Mouse (Mus musculus) stomach, postnatal 0 days (tissue): ENCODE results near the gene Tmem41b. TPM values are rescaled to one million over a fixed set of nuclear protein-coding genes. Genes with fewer than 3 reads are reported as not detected.
A peak's percentile ranks its signal among the peaks of the same experiment; 100 is the strongest.
"Not testable (repeated sequence)": the region's sequence is repeated elsewhere in the genome, so short reads cannot be mapped to it uniquely, and the experiment has no call there.

Source experiments
- ATAC-seq: fragments of 200-750 bp; cut with Nextera tagmentation; 2 replicates; pipeline ENCODE4 v1.8.0; 2017; ENCODE audit not compliant: low FRiP score, low TSS enrichment
- DNase-seq: peaks from one replicate; pipeline ENCODE4 v3.0.0-alpha.2; 2016; ENCODE audit warnings: low spot score
- H3K27ac ChIP-seq: fragments of 300-500 bp; sonication (generic); replicated peaks from 2 replicates; pipeline ENCODE4 v1.5.1; 2014; ENCODE audit warnings: mild to moderate bottlenecking, control low read depth
- H3K27me3 ChIP-seq: fragments of 300-500 bp; sonication (generic); 2 replicates; pipeline ENCODE4 v1.6.1; 2014; ENCODE audit warnings: low read length; ENCODE audit not compliant: control insufficient read depth, insufficient read depth
- H3K36me3 ChIP-seq: fragments of 300-500 bp; sonication (generic); 2 replicates; pipeline ENCODE4 v1.6.1; 2014; ENCODE audit warnings: low read length, mixed read lengths; ENCODE audit not compliant: control insufficient read depth, insufficient read depth
- H3K4me1 ChIP-seq: fragments of 300-500 bp; sonication (generic); replicated peaks from 2 replicates; pipeline ENCODE4 v1.6.1; 2014; ENCODE audit warnings: antibody characterized with exemption; ENCODE audit not compliant: control insufficient read depth, insufficient read depth
- H3K4me2 ChIP-seq: fragments of 300-500 bp; sonication (generic); replicated peaks from 2 replicates; pipeline ENCODE4 v1.6.1; 2014; ENCODE audit warnings: low read depth, mild to moderate bottlenecking, control low read depth, moderate library complexity
- H3K4me3 ChIP-seq: fragments of 300-500 bp; sonication (generic); 2 replicates; pipeline ENCODE4 v1.5.1; 2014; ENCODE audit warnings: low read depth, low read length, control low read depth
- H3K9ac ChIP-seq: fragments of 300-500 bp; sonication (generic); 2 replicates; pipeline ENCODE4 v1.6.1; 2014; ENCODE audit warnings: mild to moderate bottlenecking, low read length, control low read depth, mixed read lengths
- H3K9me3 ChIP-seq: fragments of 300-500 bp; sonication (generic); 2 replicates; pipeline ENCODE4 v1.6.1; 2016; ENCODE audit warnings: low read length; ENCODE audit not compliant: control insufficient read depth
- CTCF ChIP-seq: IDR thresholded peaks from 2 replicates; pipeline ENCODE4 v1.5.1; 2016; ENCODE audit warnings: antibody characterized with exemption, low read depth, mild to moderate bottlenecking, moderate library complexity
- EP300 ChIP-seq: optimal IDR thresholded peaks from 2 replicates; pipeline ENCODE3; 2016; ENCODE audit warnings: antibody characterized with exemption
- WGBS: fragments of 180-500 bp; shearing (Covaris S2); extraction: QIAGEN DNeasy Blood & Tissue Kit; methylation state at CpG from one replicate; pipeline ENCODE4 v1.1.7; 2014; 5-methylcytosine and 5-hydroxymethylcytosine counted together
- polyA plus RNA-seq: library from polyadenylated mRNA; unstranded; fragments of >200 nt; fragmentation: Nextera tagmentation; extraction: Ambion mirVana; gene quantifications from 2 replicates; pipeline ENCODE4 v1.2.1, GENCODE M21; 2015

Gene Tmem41b
- 85.5 and 88.5 TPM in 2 replicates for polyA plus RNA-seq

GRCm38 (mm10) chr7:109986775-109987174 is at the start of gene Tmem41b:
Tmem41b (minus strand) TSS chr7:109986929.
- 29% methylated on average over 6 of the region's 6 CpGs for WGBS
- TF ChIP-seq CTCF, result peak; percentile 65
- Histone ChIP-seq H3K4me3 (peak within 1 kb of the TSS; percentile 60), H3K9ac (peak within 1 kb of the TSS; percentile 76), H3K4me2 (peak within 1 kb of the TSS; percentile 69), H3K27ac (peak within 1 kb of the TSS; percentile 87)
- not testable (repeated sequence) for H3K4me1 ChIP-seq, DNase-seq, H3K9me3 ChIP-seq, H3K36me3 ChIP-seq, ATAC-seq, H3K27me3 ChIP-seq

DNA sequence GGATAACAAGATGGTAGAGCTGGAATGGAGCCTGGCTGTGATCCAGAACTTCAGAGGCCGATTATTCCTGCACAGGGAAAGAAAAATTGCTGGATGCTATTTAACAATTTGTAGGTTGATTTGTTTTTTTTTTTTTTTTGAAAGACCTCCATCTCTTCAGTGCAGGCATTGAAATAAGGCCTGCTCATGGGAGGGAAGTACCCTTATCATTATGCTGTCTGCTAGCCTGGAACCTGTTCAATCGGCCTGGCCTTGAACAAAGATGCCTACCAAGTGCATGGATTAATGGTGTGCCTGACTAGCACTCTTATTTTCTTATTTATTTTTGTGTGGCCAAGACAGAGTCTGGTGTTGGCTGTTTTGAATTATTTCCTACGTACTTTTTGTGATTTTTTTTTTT is 43.6 kb upstream of the Tmem41b start:
- no peak overlapping the region for H3K4me2 ChIP-seq
- H3K27me3 ChIP-seq, result no peaks in the 10 kb centered on the region
- DNase-seq (no peak), ATAC-seq (no peak)
- H3K4me3 ChIP-seq, result no peak overlapping the region
- TF ChIP-seq EP300 (no peak), CTCF (no peak)
- 74% methylated on average over 3 of the region's 3 CpGs for WGBS
- H3K36me3 ChIP-seq, result 0 out of 2 replicates have a peak, but pooled peaks cover 5% of the 10 kb centered on the region
- H3K9ac ChIP-seq, result no peak overlapping the region
- no peaks in the 10 kb centered on the region for H3K9me3 ChIP-seq
- no peaks in the 10 kb centered on the region for H3K4me1 ChIP-seq
- no peak overlapping the region for H3K27ac ChIP-seq

- no peaks in the 10 kb centered on the region for H3K27me3 ChIP-seq
- H3K4me2 ChIP-seq, result no peak overlapping the region
- H3K4me1 ChIP-seq, result no peaks in the 10 kb centered on the region
- no peak overlapping the region for H3K27ac ChIP-seq
- DNase-seq (no peak), ATAC-seq (no peak)
- no peak overlapping the region for H3K4me3 ChIP-seq
- TF ChIP-seq CTCF (no peak), EP300 (no peak)
- H3K9ac ChIP-seq, result no peak overlapping the region
- H3K36me3 ChIP-seq, result 0 out of 2 replicates have a peak, but pooled peaks cover 4% of the 10 kb centered on the region
- no peaks in the 10 kb centered on the region for H3K9me3 ChIP-seq
- WGBS, result 77% methylated on average over 1 of the region's 1 CpGs
These were observed 42.1 kb upstream of the Tmem41b start for GRCm38 (mm10) chr7:110028826-110029225.

GRCm38 (mm10) chr7:110026594-110026993 is 39.9 kb upstream of the Tmem41b start:
- no peak for ATAC-seq
- H3K4me1 ChIP-seq, result no peaks in the 10 kb centered on the region
- H3K4me3 ChIP-seq, result no peak overlapping the region
- no peak overlapping the region for H3K4me2 ChIP-seq
- WGBS, result 68% methylated on average over 2 of the region's 2 CpGs
- DNase-seq, result no peak
- no peak overlapping the region for H3K27ac ChIP-seq
- no peaks in the 10 kb centered on the region for H3K36me3 ChIP-seq
- TF ChIP-seq EP300, result no peak
- TF ChIP-seq CTCF, result no peak
- no peaks in the 10 kb centered on the region for H3K27me3 ChIP-seq
- H3K9ac ChIP-seq, result no peak overlapping the region
- no peaks in the 10 kb centered on the region for H3K9me3 ChIP-seq

- Histone ChIP-seq H3K4me2 (no peak overlapping the region), H3K4me3 (no peak overlapping the region), H3K4me1 (no peaks in the 10 kb centered on the region), H3K9ac (no peak overlapping the region), H3K36me3 (no peaks in the 10 kb centered on the region), H3K9me3 (no peaks in the 10 kb centered on the region), H3K27me3 (no peaks in the 10 kb centered on the region), H3K27ac (no peak overlapping the region)
- no peak for DNase-seq
- TF ChIP-seq CTCF (no peak), EP300 (no peak)
- no peak for ATAC-seq
- 76% methylated on average over 1 of the region's 1 CpGs for WGBS
These were observed 36.8 kb upstream of the Tmem41b start for GRCm38 (mm10) chr7:110023553-110023952.

- TF ChIP-seq CTCF (peak; percentile 15; the same call in 1 of the 2 replicates), EP300 (no peak)
- H3K36me3 ChIP-seq, result no peaks in the 10 kb centered on the region
- H3K4me1 ChIP-seq, result no peaks in the 10 kb centered on the region
- H3K4me3 ChIP-seq, result peak overlapping the region; percentile 98
- H3K27me3 ChIP-seq, result no peaks in the 10 kb centered on the region
- WGBS, result under 1% methylated on average over 42 of the region's 42 CpGs
- ATAC-seq (peak; percentile 84), DNase-seq (peak; percentile 69)
- no peaks in the 10 kb centered on the region for H3K9me3 ChIP-seq
- peak overlapping the region; percentile 84 for H3K4me2 ChIP-seq
- H3K9ac ChIP-seq, result peak overlapping the region; percentile 96
- peak overlapping the region; percentile 97 for H3K27ac ChIP-seq
These were observed 32.1 kb upstream of the Tmem41b start for GRCm38 (mm10) chr7:110018631-110019482.
